Mouse (Mus musculus) heart, postnatal 0 days (tissue): ENCODE data around the gene Nradd.

ENCODE experiments used
- CTCF ChIP-seq: IDR thresholded peaks from 2 replicates; pipeline ENCODE4 v1.5.1; 2016; ENCODE audit warnings: antibody characterized with exemption, control low read depth, low read depth
- EP300 ChIP-seq: IDR thresholded peaks from 2 replicates; pipeline ENCODE4 v1.6.1; 2016; ENCODE audit warnings: antibody characterized with exemption, low read depth

- no peak for TF ChIP-seq EP300
- TF ChIP-seq CTCF, result no peak
Measured at GRCm38 (mm10) chr9:110654726-110655650, 30.7 kb upstream of the Nradd start.
